Mouse (Mus musculus): Measurements from ENCODE around the gene Ankrd10.

- TF ChIP-seq CTCF (conservative IDR thresholded peaks at IDR 0.05; ENCODE audit: insufficient read depth, insufficient read length, low read depth, low read length), result no peak
- no peak for TF ChIP-seq POLR2A (IDR thresholded peaks at IDR 0.05; ENCODE audit: low read depth, low read length)
These were observed 63.1 kb downstream of the Ankrd10 start for GRCm38 (mm10) chr8:11572428-11572827.

Data from kidney, adult 2 months (tissue).